Mouse (Mus musculus) megakaryocyte-erythroid progenitor cell, adult 5-6 weeks (primary cell): ENCODE results near the gene Taar5. TPM values are rescaled to one million over a fixed set of nuclear protein-coding genes. Genes with fewer than 3 reads are reported as not detected.

Experiments used
- ATAC-seq: replicated peaks from 2 replicates; pipeline ENCODE4 v1.8.0; 2016; ENCODE audit warnings: mild to moderate bottlenecking, inconsistent platforms; ENCODE audit not compliant: severe bottlenecking, poor library complexity, low FRiP score, low TSS enrichment
- total RNA-seq, 2 experiments: library from RNA; stranded (forward) in 1 of 2; stranded (reverse) in 1 of 2; fragments of 200-1000, 215-1000 nt in 1 of 2; fragments of >200 nt in 1 of 2; fragmentation: Nextera tagmentation in 1 of 2; gene quantifications; 2 replicates each; pipeline ENCODE4 v1.2.3; 2014 to 2017

The Taar5 gene
- total RNA-seq, 2 experiments from 2014 or later = not detected

GRCm38 (mm10) chr10:24006442-24006841 lies 35.9 kb downstream of the Taar5 start:
- ATAC-seq = no peak

- ATAC-seq = peak; percentile 97
These were observed 36.5 kb downstream of the Taar5 start for GRCm38 (mm10) chr10:24007034-24007433.

GRCm38 (mm10) chr10:24008143-24008542 lies 37.6 kb downstream of the Taar5 start:
- ATAC-seq = peak; percentile 50

Other genes with a start within 250 kb of the Taar5 start
- gene Rps12, start 183.4 kb upstream of the Taar5 start, total RNA-seq (2014; fragmentation: Nextera tagmentation) = 11,537 and 12,520 TPM in 2 replicates
- gene Rps12, start 183.4 kb upstream of the Taar5 start, total RNA-seq (2017) = 1,872 and 1,888 TPM in 2 replicates
- 3.7 and 4.9 TPM in 2 replicates for gene Slc18b1, start 173.7 kb upstream of the Taar5 start, total RNA-seq (2014; fragmentation: Nextera tagmentation)
- gene Slc18b1, start 173.7 kb upstream of the Taar5 start, total RNA-seq (2017) = 0.89 and 1.4 TPM in 2 replicates
- gene Vnn3, start 119.2 kb upstream of the Taar5 start, total RNA-seq (2014; fragmentation: Nextera tagmentation) = not detected in 2 replicates
- not detected in 2 replicates for gene Vnn3, start 119.2 kb upstream of the Taar5 start, total RNA-seq (2017)
- not detected in 2 replicates for gene Vnn1, start 76.0 kb upstream of the Taar5 start, total RNA-seq (2014; fragmentation: Nextera tagmentation)
- not detected in 2 replicates for gene Vnn1, start 76.0 kb upstream of the Taar5 start, total RNA-seq (2017)
- gene Taar1, start 50.4 kb upstream of the Taar5 start, total RNA-seq (2014; fragmentation: Nextera tagmentation) = not detected in 2 replicates
- gene Taar1, start 50.4 kb upstream of the Taar5 start, total RNA-seq (2017) = not detected in 2 replicates
- gene Taar2, start 32.1 kb upstream of the Taar5 start, total RNA-seq (2014; fragmentation: Nextera tagmentation) = not detected in 2 replicates
- not detected in 2 replicates for gene Taar2, start 32.1 kb upstream of the Taar5 start, total RNA-seq (2017)
- gene Taar3, start 21.1 kb upstream of the Taar5 start, total RNA-seq (2014; fragmentation: Nextera tagmentation) = not detected in 2 replicates
- gene Taar3, start 21.1 kb upstream of the Taar5 start, total RNA-seq (2017) = not detected in 2 replicates
- not detected in 2 replicates for gene Taar4, start 10.2 kb upstream of the Taar5 start, total RNA-seq (2014; fragmentation: Nextera tagmentation)
- not detected in 2 replicates for gene Taar4, start 10.2 kb upstream of the Taar5 start, total RNA-seq (2017)
- gene Taar6, start 14.9 kb downstream of the Taar5 start, total RNA-seq (2014; fragmentation: Nextera tagmentation) = not detected in 2 replicates
- not detected in 2 replicates for gene Taar6, start 14.9 kb downstream of the Taar5 start, total RNA-seq (2017)
- gene Taar7a, start 22.8 kb downstream of the Taar5 start, total RNA-seq (2014; fragmentation: Nextera tagmentation) = not detected in 2 replicates
- gene Taar7a, start 22.8 kb downstream of the Taar5 start, total RNA-seq (2017) = not detected in 2 replicates
- gene Taar7b, start 29.2 kb downstream of the Taar5 start, total RNA-seq (2014; fragmentation: Nextera tagmentation) = not detected in 2 replicates
- not detected in 2 replicates for gene Taar7b, start 29.2 kb downstream of the Taar5 start, total RNA-seq (2017)
- not detected in 2 replicates for gene Taar7d, start 56.5 kb downstream of the Taar5 start, total RNA-seq (2014; fragmentation: Nextera tagmentation)
- not detected in 2 replicates for gene Taar7d, start 56.5 kb downstream of the Taar5 start, total RNA-seq (2017)
- gene Taar7e, start 66.9 kb downstream of the Taar5 start, total RNA-seq (2014; fragmentation: Nextera tagmentation) = not detected in 2 replicates
- not detected in 2 replicates for gene Taar7e, start 66.9 kb downstream of the Taar5 start, total RNA-seq (2017)
- not detected in 2 replicates for gene Taar7f, start 78.8 kb downstream of the Taar5 start, total RNA-seq (2014; fragmentation: Nextera tagmentation)
- gene Taar7f, start 78.8 kb downstream of the Taar5 start, total RNA-seq (2017) = not detected in 2 replicates
- gene Taar8a, start 105.8 kb downstream of the Taar5 start, total RNA-seq (2014; fragmentation: Nextera tagmentation) = not detected in 2 replicates
- gene Taar8a, start 105.8 kb downstream of the Taar5 start, total RNA-seq (2017) = not detected in 2 replicates
- not detected in 2 replicates for gene Taar8b, start 121.6 kb downstream of the Taar5 start, total RNA-seq (2014; fragmentation: Nextera tagmentation)
- not detected in 2 replicates for gene Taar8b, start 121.6 kb downstream of the Taar5 start, total RNA-seq (2017)
- not detected in 2 replicates for gene Taar8c, start 131.2 kb downstream of the Taar5 start, total RNA-seq (2014; fragmentation: Nextera tagmentation)
- not detected in 2 replicates for gene Taar8c, start 131.2 kb downstream of the Taar5 start, total RNA-seq (2017)
- not detected in 2 replicates for gene Taar9, start 138.8 kb downstream of the Taar5 start, total RNA-seq (2014; fragmentation: Nextera tagmentation)
- not detected in 2 replicates for gene Taar9, start 138.8 kb downstream of the Taar5 start, total RNA-seq (2017)
- gene Stx7, start 178.6 kb downstream of the Taar5 start, total RNA-seq (2014; fragmentation: Nextera tagmentation) = 18.7 and 32.2 TPM in 2 replicates
- 28.1 and 29.5 TPM in 2 replicates for gene Stx7, start 178.6 kb downstream of the Taar5 start, total RNA-seq (2017)